Mouse (Mus musculus) spleen, adult 2 months (tissue): ENCODE results near the gene Imp4.

ENCODE experiments used
- CTCF ChIP-seq: fragments of 200-500 bp; IDR thresholded peaks from 2 replicates; pipeline ENCODE4 v1.5.1; 2011; ENCODE audit warnings: mild to moderate bottlenecking, inconsistent platforms; ENCODE audit not compliant: insufficient read depth, insufficient read length, insufficient replicate concordance; ENCODE audit errors: extremely low read depth
- POLR2A ChIP-seq: fragments of 200-500 bp; IDR thresholded peaks from 2 replicates; pipeline ENCODE4 v1.6.1; 2011; ENCODE audit warnings: low read depth, low read length, inconsistent platforms

- no peak for TF ChIP-seq POLR2A
- no peak for TF ChIP-seq CTCF
These were observed 5.6 kb upstream of the Imp4 start for GRCm38 (mm10) chr1:34433891-34434521.
